Mouse (Mus musculus): ENCODE data around the gene Gpx3. TPM values are rescaled to one million over a fixed set of nuclear protein-coding genes. Genes with fewer than 3 reads are reported as not detected.
"Not testable (repeated sequence)": the region's sequence is repeated elsewhere in the genome, so short reads cannot be mapped to it uniquely, and the experiment has no call there.

Gene Gpx3
- polyA plus RNA-seq, 2 experiments from 2014 or later, result 1.2 to 1.3 TPM

DNA sequence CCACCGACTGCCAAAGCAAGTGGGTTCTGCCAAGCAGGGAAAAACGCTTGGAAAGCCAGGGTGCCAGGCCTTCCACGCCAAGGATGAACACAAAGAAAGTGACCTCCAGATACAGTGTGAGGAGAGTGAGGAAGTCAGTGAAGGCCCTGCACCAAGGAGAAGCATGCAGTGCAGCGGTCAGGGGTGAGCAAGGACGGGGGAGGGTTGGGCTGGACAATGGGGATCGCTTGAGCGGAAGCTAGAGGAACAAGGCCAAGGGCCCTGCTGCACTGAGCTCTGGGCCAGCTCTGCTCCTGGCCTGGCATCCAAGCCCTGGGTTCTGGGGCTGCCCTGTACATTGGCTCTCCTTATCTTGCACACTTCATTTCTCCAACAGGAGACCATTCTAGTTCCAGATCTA, 37.8 kb downstream of the Gpx3 start:
- ATAC-seq, result no peak

DNA sequence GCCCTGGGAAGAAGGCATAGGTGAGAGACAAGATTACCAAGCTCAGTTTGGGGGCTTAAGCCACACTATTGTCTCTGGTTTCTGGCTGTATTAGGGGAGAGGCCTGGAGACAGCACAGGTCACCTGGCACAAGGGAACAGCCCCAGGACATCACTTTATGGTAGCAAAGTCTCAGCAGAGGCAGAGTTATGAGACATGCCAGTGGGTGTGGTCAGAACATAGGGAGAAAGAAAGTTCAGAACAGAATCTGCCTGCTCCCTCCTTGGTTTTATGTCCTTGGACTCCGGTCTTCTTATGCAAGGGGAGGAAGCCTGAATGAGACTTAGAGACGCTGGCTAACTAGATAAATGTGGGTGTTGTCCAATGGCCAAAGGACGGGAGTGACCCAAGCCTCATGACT, 42.4 kb downstream of the Gpx3 start:
- no peak for ATAC-seq

DNA sequence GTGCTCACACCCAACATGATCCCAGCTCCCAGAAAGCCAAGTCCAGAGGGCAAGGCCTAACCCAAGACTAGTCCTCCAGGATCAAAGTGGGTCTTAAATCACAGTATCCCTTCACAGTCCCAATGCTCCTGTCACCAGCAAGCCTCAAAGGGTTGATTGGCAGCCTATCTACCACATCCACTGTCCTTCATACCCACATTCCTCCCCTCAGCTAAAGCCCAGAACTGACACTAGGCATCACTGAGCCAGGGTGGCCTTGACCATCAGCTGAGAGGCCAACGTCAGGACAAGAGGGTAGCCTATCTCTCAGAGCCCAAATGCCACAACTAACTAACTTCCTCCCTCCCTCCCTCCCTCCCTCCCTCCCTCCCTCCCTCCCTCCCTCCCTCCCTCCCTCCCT, 47.5 kb downstream of the Gpx3 start:
- no peak for ATAC-seq

DNA sequence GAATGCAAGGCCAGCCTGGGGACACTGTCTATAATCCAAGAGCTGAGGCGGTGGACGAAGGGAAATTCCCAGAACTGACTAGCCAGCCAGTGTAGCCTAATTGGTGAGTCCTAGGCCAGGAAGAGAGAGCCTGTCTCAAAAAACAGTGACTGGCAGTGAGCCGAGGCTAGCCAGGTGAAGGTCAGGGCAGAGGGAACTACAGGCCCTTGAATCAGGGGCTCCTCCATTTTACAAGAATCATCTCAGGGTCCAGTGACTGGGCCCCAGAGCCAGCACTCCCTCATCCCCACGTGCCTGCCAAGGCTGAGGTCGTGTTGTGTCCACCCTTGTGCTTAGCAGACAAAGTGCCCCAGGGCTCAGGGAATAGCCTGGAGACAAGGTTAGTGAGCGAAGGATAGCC, 48.4 kb downstream of the Gpx3 start:
- no peak for ATAC-seq

DNA sequence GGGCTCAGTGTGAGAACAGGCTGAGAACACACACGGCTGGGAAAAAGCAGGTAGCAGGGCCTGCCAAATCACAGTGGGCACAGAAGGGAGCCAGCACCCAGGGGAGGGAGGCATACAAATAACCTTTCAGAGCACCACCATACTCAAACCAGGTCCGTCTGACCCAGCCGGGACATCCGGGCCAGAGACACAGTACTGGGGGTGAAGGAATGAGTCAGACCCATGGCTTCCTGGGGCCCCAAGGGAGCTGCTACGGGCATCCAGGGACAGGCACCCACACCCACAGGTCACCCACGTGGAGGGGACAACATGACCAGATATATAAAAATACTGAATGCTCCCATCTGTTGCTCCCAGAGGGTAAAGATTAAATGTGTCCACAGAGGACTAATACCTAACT, 50.4 kb downstream of the Gpx3 start:
- peak; percentile 9 for ATAC-seq

- no peak for ATAC-seq
Measured at GRCm38 (mm10) chr11:54953993-54954446, 51.8 kb downstream of the Gpx3 start.

GRCm38 (mm10) chr11:54954716-54955115, 52.5 kb downstream of the Gpx3 start:
- no peak for ATAC-seq

GRCm38 (mm10) chr11:54955400-54955734, 53.1 kb downstream of the Gpx3 start:
- not testable (repeated sequence) for ATAC-seq

DNA sequence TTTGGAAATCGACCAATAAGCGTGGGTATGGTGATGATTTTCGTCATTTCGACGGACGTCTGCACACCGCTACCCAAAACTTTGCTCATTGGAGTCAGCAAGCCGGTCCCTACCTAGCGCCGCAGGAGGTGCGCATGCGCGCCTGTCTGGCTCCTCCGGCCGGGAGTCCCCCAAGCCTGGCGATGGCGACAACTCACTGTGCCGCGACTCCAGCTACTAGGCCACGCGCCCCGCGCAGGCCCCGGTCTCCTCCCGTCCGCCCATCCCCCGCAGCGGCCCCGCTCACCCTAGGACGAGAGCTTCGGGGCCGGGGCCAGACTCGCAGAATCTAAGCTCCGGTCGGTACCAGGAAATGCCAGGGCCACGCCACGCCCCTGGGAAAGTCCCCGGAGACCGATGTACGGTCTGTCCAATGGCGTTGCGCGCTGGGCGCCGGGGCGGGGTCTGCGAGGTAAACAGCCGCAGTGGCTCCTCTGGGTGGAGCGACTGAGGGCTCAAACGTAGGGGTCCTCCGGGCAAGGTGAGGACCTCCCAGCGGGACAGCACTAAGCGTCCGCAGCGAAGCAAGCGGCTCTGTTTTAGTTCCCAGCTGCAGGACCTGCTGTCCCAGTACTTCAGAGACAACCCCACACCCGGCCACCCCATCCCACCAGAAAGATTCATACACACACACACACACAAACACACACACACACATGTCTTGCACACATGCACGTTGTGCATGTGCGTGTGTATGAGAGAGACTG, 53.7 kb downstream of the Gpx3 start:
- peak; percentile 65 for ATAC-seq

GRCm38 (mm10) chr11:54956912-54957311, 54.7 kb downstream of the Gpx3 start:
- peak; percentile 31 for ATAC-seq

DNA sequence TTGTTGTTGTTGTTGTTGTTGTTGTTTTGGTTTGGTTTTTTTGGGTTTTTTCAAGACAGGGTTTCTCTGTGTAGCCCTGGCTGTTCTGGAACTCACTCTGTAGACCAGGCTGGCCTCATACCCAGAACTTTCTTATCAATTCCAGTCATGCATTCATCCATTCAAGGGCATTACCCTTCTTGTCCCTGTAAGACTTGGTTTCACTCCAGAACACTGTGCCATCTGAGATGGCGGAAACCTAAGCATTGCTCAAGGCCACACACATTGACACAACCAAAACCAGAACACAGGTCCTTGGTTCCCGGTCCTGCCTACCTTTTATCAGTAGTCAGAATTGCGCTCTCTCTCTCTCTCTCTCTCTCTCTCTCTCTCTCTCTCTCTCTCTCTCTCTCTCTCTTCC, 55.5 kb downstream of the Gpx3 start:
- not testable (repeated sequence) for ATAC-seq

DNA sequence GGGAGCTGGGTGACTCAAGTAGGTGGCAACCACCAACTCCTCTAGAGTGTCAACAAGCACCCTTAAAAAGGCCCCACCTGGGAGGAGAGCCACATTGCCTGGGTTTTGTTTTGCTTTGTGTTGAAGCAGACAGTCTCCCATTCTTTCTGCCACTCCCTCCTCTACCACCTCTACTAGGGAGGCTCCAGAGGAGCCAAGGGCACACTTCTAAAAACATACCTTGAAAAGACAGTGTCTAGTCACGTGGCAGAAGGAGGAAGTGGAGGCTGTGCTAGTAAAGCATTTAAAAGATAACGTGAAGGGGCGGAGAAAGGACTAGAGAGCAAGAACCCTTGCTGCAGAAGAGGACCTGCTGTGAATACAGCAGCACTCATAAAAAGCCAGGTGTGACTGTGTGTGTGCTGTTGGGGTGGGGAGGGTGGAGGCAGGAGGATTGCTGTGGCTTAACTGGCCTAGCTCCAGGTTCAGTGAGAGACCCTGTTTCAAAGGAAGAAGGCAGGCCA, 56.4 kb downstream of the Gpx3 start:
- peak; percentile 31 for ATAC-seq

Other genes starting within 250 kb of the Gpx3 start
- 100 to 1,000 TPM; 369 to 477 TPM for gene Cdc42se2, start 114.8 kb upstream of the Gpx3 start, polyA plus RNA-seq (2017; shearing (Covaris generic))
- gene Lyrm7, start 41.5 kb upstream of the Gpx3 start, polyA plus RNA-seq (2017; shearing (Covaris generic)), result 1 to 10 TPM; 3.4 to 8.4 TPM
- gene Hint1, start 36.1 kb upstream of the Gpx3 start, polyA plus RNA-seq (2017; shearing (Covaris generic)), result 100 to 1,000 TPM; 375 to 447 TPM
- 100 to 1,000 TPM in 1 of 2 experiments, 10 to 100 TPM in 1; 97.4 to 167 TPM for gene Tnip1, start 60.5 kb downstream of the Gpx3 start, polyA plus RNA-seq (2017; shearing (Covaris generic))
- 100 to 1,000 TPM; 387 to 504 TPM for gene Anxa6, start 131.0 kb downstream of the Gpx3 start, polyA plus RNA-seq (2017; shearing (Covaris generic))
- gene Ccdc69, start 175.7 kb downstream of the Gpx3 start, polyA plus RNA-seq (2017; shearing (Covaris generic)), result 10 to 100 TPM; 68.2 to 80.6 TPM
- gene Gm2a, start 195.7 kb downstream of the Gpx3 start, polyA plus RNA-seq (2017; shearing (Covaris generic)), result 100 to 1,000 TPM; 162 to 185 TPM
- under 1 TPM; 0.36 to 0.58 TPM for gene Slc36a3, start 249.3 kb downstream of the Gpx3 start, polyA plus RNA-seq (2017; shearing (Covaris generic))